Mouse (Mus musculus): Measurements from ENCODE around the gene Sstr5. TPM values are rescaled to one million over a fixed set of nuclear protein-coding genes. Genes with fewer than 3 reads are reported as not detected.

The Sstr5 gene
- polyA plus RNA-seq, 1 experiment from 2014 or later: 0.11 TPM

GRCm38 (mm10) chr17:25510074-25510830 is 13.2 kb upstream of the Sstr5 start:
- Histone ChIP-seq H3K36me3 (no peaks in the 10 kb centered on the region), H3K27ac (replicated peaks) (no peak overlapping the region), H3K9ac (replicated peaks) (0 out of 2 replicates have a peak overlapping the region, but pooled peaks have one; percentile 24), H3K4me1 (no peaks in the 10 kb centered on the region), H3K4me2 (replicated peaks) (no peak overlapping the region), H3K9me3 (no peaks in the 10 kb centered on the region), H3K27me3 (peaks cover 16% of the 10 kb centered on the region; the same call in 1 of the 2 replicates), H3K4me3 (no peak overlapping the region)
- ATAC-seq (ENCODE audit: low FRiP score, low read depth): no peak
- whole genome bisulfite sequencing: 81% methylated on average over 8 of the region's 10 CpGs

- no peak for ATAC-seq (ENCODE audit: low FRiP score, low read depth)
- Histone ChIP-seq H3K27ac (replicated peaks) (no peak overlapping the region), H3K27me3 (peaks cover 16% of the 10 kb centered on the region; the same call in 1 of the 2 replicates), H3K4me3 (no peak overlapping the region), H3K4me1 (no peaks in the 10 kb centered on the region), H3K36me3 (no peaks in the 10 kb centered on the region), H3K4me2 (replicated peaks) (no peak overlapping the region), H3K9me3 (no peaks in the 10 kb centered on the region), H3K9ac (replicated peaks) (no peak overlapping the region)
- 56% methylated on average over 7 of the region's 7 CpGs for WGBS
Measured at GRCm38 (mm10) chr17:25508860-25509577, 11.9 kb upstream of the Sstr5 start.

- Histone ChIP-seq H3K36me3 (no peaks in the 10 kb centered on the region), H3K27ac (replicated peaks) (no peak overlapping the region), H3K27me3 (peaks cover 16% of the 10 kb centered on the region; the same call in 1 of the 2 replicates), H3K4me2 (replicated peaks) (no peak overlapping the region), H3K9ac (replicated peaks) (no peak overlapping the region), H3K9me3 (no peaks in the 10 kb centered on the region), H3K4me3 (no peak overlapping the region), H3K4me1 (no peaks in the 10 kb centered on the region)
- ATAC-seq (ENCODE audit: low FRiP score, low read depth): no peak
- 28% methylated on average over 3 of the region's 3 CpGs for WGBS
Measured at GRCm38 (mm10) chr17:25507799-25508198, 10.7 kb upstream of the Sstr5 start.

- 74% methylated on average over 4 of the region's 4 CpGs for WGBS
- no peaks in the 10 kb centered on the region for H3K4me1 ChIP-seq
Measured at GRCm38 (mm10) chr17:25502599-25502998, 5.5 kb upstream of the Sstr5 start.

GRCm38 (mm10) chr17:25482092-25482491 is 15.0 kb downstream of the Sstr5 start:
- Histone ChIP-seq H3K9ac (replicated peaks) (no peak overlapping the region), H3K4me3 (no peak overlapping the region), H3K9me3 (no peaks in the 10 kb centered on the region), H3K27ac (replicated peaks) (no peak overlapping the region), H3K36me3 (no peaks in the 10 kb centered on the region), H3K4me2 (replicated peaks) (no peak overlapping the region), H3K27me3 (peaks cover 26% of the 10 kb centered on the region), H3K4me1 (0 out of 2 replicates have a peak, but pooled peaks cover 2% of the 10 kb centered on the region)
- ATAC-seq (ENCODE audit: low FRiP score, low read depth): no peak
- WGBS: 91% methylated on average over 6 of the region's 6 CpGs

More at GRCm38 (mm10) chr17:25502599-25502998, 5.5 kb upstream of the Sstr5 start:
- Histone ChIP-seq H3K9me3 (no peaks in the 10 kb centered on the region), H3K27ac (replicated peaks) (no peak overlapping the region), H3K4me2 (replicated peaks) (no peak overlapping the region), H3K4me3 (no peak overlapping the region), H3K9ac (replicated peaks) (no peak overlapping the region), H3K27me3 (peaks cover 39% of the 10 kb centered on the region), H3K36me3 (no peaks in the 10 kb centered on the region)
- ATAC-seq (ENCODE audit: low FRiP score, low read depth): no peak

GRCm38 (mm10) chr17:25480820-25481219 is 16.3 kb downstream of the Sstr5 start:
- Histone ChIP-seq H3K9ac (replicated peaks) (no peak overlapping the region), H3K27ac (replicated peaks) (no peak overlapping the region), H3K27me3 (peaks cover 36% of the 10 kb centered on the region), H3K9me3 (no peaks in the 10 kb centered on the region), H3K4me3 (no peak overlapping the region), H3K36me3 (no peaks in the 10 kb centered on the region), H3K4me1 (0 out of 2 replicates have a peak, but pooled peaks cover 2% of the 10 kb centered on the region), H3K4me2 (replicated peaks) (no peak overlapping the region)
- 68% methylated on average over 4 of the region's 4 CpGs for whole genome bisulfite sequencing
- no peak for ATAC-seq (ENCODE audit: low FRiP score, low read depth)

GRCm38 (mm10) chr17:25480152-25480551 is 16.9 kb downstream of the Sstr5 start:
- ATAC-seq (ENCODE audit: low FRiP score, low read depth): no peak
- Histone ChIP-seq H3K4me1 (0 out of 2 replicates have a peak, but pooled peaks cover 2% of the 10 kb centered on the region), H3K27me3 (peaks cover 37% of the 10 kb centered on the region), H3K4me3 (no peak overlapping the region), H3K4me2 (replicated peaks) (no peak overlapping the region), H3K36me3 (no peaks in the 10 kb centered on the region), H3K27ac (replicated peaks) (no peak overlapping the region), H3K9me3 (no peaks in the 10 kb centered on the region), H3K9ac (replicated peaks) (no peak overlapping the region)
- 51% methylated on average over 8 of the region's 8 CpGs for WGBS

GRCm38 (mm10) chr17:25475946-25476744 is 20.9 kb downstream of the Sstr5 start:
- Histone ChIP-seq H3K4me3 (no peak overlapping the region), H3K27me3 (peaks cover 72% of the 10 kb centered on the region), H3K27ac (replicated peaks) (no peak overlapping the region), H3K4me1 (peaks cover 14% of the 10 kb centered on the region), H3K9me3 (no peaks in the 10 kb centered on the region), H3K4me2 (replicated peaks) (no peak overlapping the region), H3K9ac (replicated peaks) (no peak overlapping the region), H3K36me3 (no peaks in the 10 kb centered on the region)
- WGBS: 42% methylated on average over 19 of the region's 19 CpGs
- ATAC-seq (ENCODE audit: low FRiP score, low read depth): no peak

- Histone ChIP-seq H3K4me3 (peak overlapping the region; percentile 29), H3K9ac (replicated peaks) (no peak overlapping the region), H3K27me3 (peaks cover 75% of the 10 kb centered on the region), H3K4me2 (replicated peaks) (peak overlapping the region; percentile 50), H3K9me3 (no peaks in the 10 kb centered on the region), H3K36me3 (no peaks in the 10 kb centered on the region), H3K27ac (replicated peaks) (no peak overlapping the region), H3K4me1 (peaks cover 14% of the 10 kb centered on the region)
- 2% methylated on average over 38 of the region's 38 CpGs for WGBS
- ATAC-seq (ENCODE audit: low FRiP score, low read depth): peak; percentile 63; the same call in 1 of the 2 replicates
Measured at GRCm38 (mm10) chr17:25474330-25475077, 22.6 kb downstream of the Sstr5 start.

- H3K9me3 ChIP-seq: no peaks in the 10 kb centered on the region
- 63% methylated on average over 14 of the region's 14 CpGs for WGBS
- H3K27me3 ChIP-seq: peaks cover 73% of the 10 kb centered on the region
- no peaks in the 10 kb centered on the region for H3K36me3 ChIP-seq
- peaks cover 14% of the 10 kb centered on the region for H3K4me1 ChIP-seq
- no peak overlapping the region for H3K27ac ChIP-seq (replicated peaks)
- ATAC-seq (ENCODE audit: low FRiP score, low read depth): no peak
- no peak overlapping the region for H3K4me3 ChIP-seq
- no peak overlapping the region for H3K4me2 ChIP-seq (replicated peaks)
- H3K9ac ChIP-seq (replicated peaks): no peak overlapping the region
Measured at GRCm38 (mm10) chr17:25472044-25472443, 25.0 kb downstream of the Sstr5 start.

- ATAC-seq (ENCODE audit: low FRiP score, low read depth): no peak
- H3K4me2 ChIP-seq (replicated peaks): no peak overlapping the region
- peaks cover 14% of the 10 kb centered on the region for H3K4me1 ChIP-seq
- 40% methylated on average over 8 of the region's 8 CpGs for WGBS
- no peaks in the 10 kb centered on the region for H3K36me3 ChIP-seq
- no peak overlapping the region for H3K9ac ChIP-seq (replicated peaks)
- H3K4me3 ChIP-seq: no peak overlapping the region
- H3K27me3 ChIP-seq: peaks cover 67% of the 10 kb centered on the region
- H3K27ac ChIP-seq (replicated peaks): no peak overlapping the region
- no peaks in the 10 kb centered on the region for H3K9me3 ChIP-seq
Measured at GRCm38 (mm10) chr17:25471418-25471817, 25.7 kb downstream of the Sstr5 start.

All from midbrain, embryonic 12.5 days (tissue).